Mouse (Mus musculus): ENCODE data around the gene Trp53inp2. TPM values are rescaled to one million over a fixed set of nuclear protein-coding genes. Genes with fewer than 3 reads are reported as not detected.

Gene Trp53inp2
- polyA plus RNA-seq, 1 experiment: 89.8 TPM

GRCm38 (mm10) chr2:155372451-155372850 is 8.4 kb upstream of the Trp53inp2 start:
- TF ChIP-seq POLR2A (IDR thresholded peaks at IDR 0.05; ENCODE audit: control insufficient read depth, extremely low read depth, insufficient read depth, low read length, poor library complexity) (no peak), CTCF (IDR thresholded peaks at IDR 0.05; ENCODE audit: borderline replicate concordance, control insufficient read depth, extremely low read depth, insufficient read depth, low read length, poor library complexity) (no peak)
- H3K4me1 ChIP-seq (replicated peaks; ENCODE audit: control insufficient read depth, insufficient read depth, low read length): no peaks in the 10 kb centered on the region
- no peak overlapping the region for H3K27ac ChIP-seq (ENCODE audit: control insufficient read depth, insufficient read depth, low read length)
- no peak for DNase-seq
- H3K36me3 ChIP-seq (ENCODE audit: control insufficient read depth, insufficient read depth, low read length): no peaks in the 10 kb centered on the region
- no peak overlapping the region for H3K4me3 ChIP-seq (ENCODE audit: control insufficient read depth, insufficient read depth, low read length)
- no peaks in the 10 kb centered on the region for H3K27me3 ChIP-seq (ENCODE audit: control insufficient read depth, insufficient read depth, low read length)
- WGBS: 89% methylated on average over 4 of the region's 4 CpGs

DNA sequence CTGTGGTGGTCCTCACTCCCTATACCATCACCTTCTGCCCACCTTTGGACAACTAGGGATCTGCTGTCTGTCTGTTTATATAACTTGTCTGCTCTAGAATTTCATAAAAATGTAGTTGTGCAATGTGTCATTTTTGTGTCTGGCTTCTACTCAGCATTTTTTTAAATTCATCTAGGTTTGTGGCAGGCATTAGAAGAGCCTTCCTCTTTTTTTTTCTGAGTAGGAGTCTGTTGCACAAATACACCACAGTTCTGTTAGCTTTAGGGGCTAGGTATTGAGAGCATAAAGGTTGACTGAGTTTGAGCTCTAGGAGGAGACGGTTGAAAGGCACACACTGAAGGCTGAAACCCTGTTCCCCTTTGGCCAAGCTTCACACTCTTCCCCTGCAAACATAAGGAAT is 7.6 kb upstream of the Trp53inp2 start:
- DNase-seq: no peak
- WGBS: 76% methylated on average over 1 of the region's 1 CpGs
- Histone ChIP-seq H3K27ac (ENCODE audit: control insufficient read depth, insufficient read depth, low read length) (no peak overlapping the region), H3K4me1 (replicated peaks; ENCODE audit: control insufficient read depth, insufficient read depth, low read length) (no peaks in the 10 kb centered on the region), H3K4me3 (ENCODE audit: control insufficient read depth, insufficient read depth, low read length) (no peak overlapping the region), H3K27me3 (ENCODE audit: control insufficient read depth, insufficient read depth, low read length) (no peaks in the 10 kb centered on the region), H3K36me3 (ENCODE audit: control insufficient read depth, insufficient read depth, low read length) (no peaks in the 10 kb centered on the region)
- TF ChIP-seq CTCF (IDR thresholded peaks at IDR 0.05; ENCODE audit: borderline replicate concordance, control insufficient read depth, extremely low read depth, insufficient read depth, low read length, poor library complexity) (no peak), POLR2A (IDR thresholded peaks at IDR 0.05; ENCODE audit: control insufficient read depth, extremely low read depth, insufficient read depth, low read length, poor library complexity) (no peak)

DNA sequence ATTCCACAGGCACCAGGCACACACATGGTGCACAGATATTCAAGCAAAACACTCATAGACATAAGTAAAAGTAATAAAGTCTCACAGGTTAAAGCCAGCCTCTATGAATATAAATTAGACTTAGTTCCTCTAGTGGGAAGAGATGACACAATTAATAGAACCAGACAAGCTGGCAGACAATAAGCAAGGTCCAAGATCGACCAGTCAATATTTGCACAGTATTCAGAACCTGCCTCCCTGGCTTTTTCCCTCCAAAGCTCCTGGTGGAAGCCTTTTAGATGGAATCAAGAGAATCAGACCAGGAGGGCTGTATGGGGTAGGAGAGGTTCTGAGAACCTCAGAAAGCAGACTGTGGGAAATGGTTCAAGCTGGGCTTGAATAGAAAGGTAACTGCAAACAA is 7.0 kb upstream of the Trp53inp2 start:
- no peaks in the 10 kb centered on the region for H3K4me1 ChIP-seq (replicated peaks; ENCODE audit: control insufficient read depth, insufficient read depth, low read length)
- TF ChIP-seq CTCF (IDR thresholded peaks at IDR 0.05; ENCODE audit: borderline replicate concordance, control insufficient read depth, extremely low read depth, insufficient read depth, low read length, poor library complexity): no peak
- no peak for TF ChIP-seq POLR2A (IDR thresholded peaks at IDR 0.05; ENCODE audit: control insufficient read depth, extremely low read depth, insufficient read depth, low read length, poor library complexity)
- 98% methylated on average over 1 of the region's 1 CpGs for WGBS
- H3K27me3 ChIP-seq (ENCODE audit: control insufficient read depth, insufficient read depth, low read length): no peaks in the 10 kb centered on the region
- no peak overlapping the region for H3K4me3 ChIP-seq (ENCODE audit: control insufficient read depth, insufficient read depth, low read length)
- DNase-seq: no peak
- H3K36me3 ChIP-seq (ENCODE audit: control insufficient read depth, insufficient read depth, low read length): no peaks in the 10 kb centered on the region
- H3K27ac ChIP-seq (ENCODE audit: control insufficient read depth, insufficient read depth, low read length): no peak overlapping the region

- TF ChIP-seq CTCF (IDR thresholded peaks at IDR 0.05; ENCODE audit: borderline replicate concordance, control insufficient read depth, extremely low read depth, insufficient read depth, low read length, poor library complexity) (no peak), POLR2A (IDR thresholded peaks at IDR 0.05; ENCODE audit: control insufficient read depth, extremely low read depth, insufficient read depth, low read length, poor library complexity) (no peak)
Observed at GRCm38 (mm10) chr2:155374521-155374920, 6.3 kb upstream of the Trp53inp2 start.

GRCm38 (mm10) chr2:155376191-155376590 is 4.7 kb upstream of the Trp53inp2 start:
- H3K36me3 ChIP-seq (ENCODE audit: control insufficient read depth, insufficient read depth, low read length): no peaks in the 10 kb centered on the region
- no peaks in the 10 kb centered on the region for H3K4me1 ChIP-seq (replicated peaks; ENCODE audit: control insufficient read depth, insufficient read depth, low read length)
- 91% methylated on average over 10 of the region's 10 CpGs for WGBS
- no peak for TF ChIP-seq POLR2A (IDR thresholded peaks at IDR 0.05; ENCODE audit: control insufficient read depth, extremely low read depth, insufficient read depth, low read length, poor library complexity)
- TF ChIP-seq CTCF (IDR thresholded peaks at IDR 0.05; ENCODE audit: borderline replicate concordance, control insufficient read depth, extremely low read depth, insufficient read depth, low read length, poor library complexity): no peak
- no peaks in the 10 kb centered on the region for H3K27me3 ChIP-seq (ENCODE audit: control insufficient read depth, insufficient read depth, low read length)
- H3K27ac ChIP-seq (ENCODE audit: control insufficient read depth, insufficient read depth, low read length): no peak overlapping the region
- no peak for DNase-seq
- no peak overlapping the region for H3K4me3 ChIP-seq (ENCODE audit: control insufficient read depth, insufficient read depth, low read length)

More at GRCm38 (mm10) chr2:155374521-155374920, 6.3 kb upstream of the Trp53inp2 start:
- Histone ChIP-seq H3K4me1 (replicated peaks; ENCODE audit: control insufficient read depth, insufficient read depth, low read length) (no peaks in the 10 kb centered on the region), H3K27ac (ENCODE audit: control insufficient read depth, insufficient read depth, low read length) (no peak overlapping the region), H3K27me3 (ENCODE audit: control insufficient read depth, insufficient read depth, low read length) (no peaks in the 10 kb centered on the region), H3K4me3 (ENCODE audit: control insufficient read depth, insufficient read depth, low read length) (no peak overlapping the region), H3K36me3 (ENCODE audit: control insufficient read depth, insufficient read depth, low read length) (no peaks in the 10 kb centered on the region)
- DNase-seq: no peak

- H3K36me3 ChIP-seq (ENCODE audit: control insufficient read depth, insufficient read depth, low read length): no peaks in the 10 kb centered on the region
- no peak for TF ChIP-seq CTCF (IDR thresholded peaks at IDR 0.05; ENCODE audit: borderline replicate concordance, control insufficient read depth, extremely low read depth, insufficient read depth, low read length, poor library complexity)
- TF ChIP-seq POLR2A (IDR thresholded peaks at IDR 0.05; ENCODE audit: control insufficient read depth, extremely low read depth, insufficient read depth, low read length, poor library complexity): no peak
- WGBS: 4% methylated on average over 11 of the region's 11 CpGs
- peak overlapping the region; percentile 81 for H3K4me3 ChIP-seq (ENCODE audit: control insufficient read depth, insufficient read depth, low read length)
- no peaks in the 10 kb centered on the region for H3K27me3 ChIP-seq (ENCODE audit: control insufficient read depth, insufficient read depth, low read length)
- no peak overlapping the region for H3K27ac ChIP-seq (ENCODE audit: control insufficient read depth, insufficient read depth, low read length)
- H3K4me1 ChIP-seq (replicated peaks; ENCODE audit: control insufficient read depth, insufficient read depth, low read length): peaks cover 7% of the 10 kb centered on the region
- DNase-seq: no peak
Observed at GRCm38 (mm10) chr2:155381060-155381437, 190 bp downstream of the Trp53inp2 start.

All from thymus, adult 2 months (tissue).